Comparison of ENCODE assay signal across 18 mouse cellular contexts in genomic region chr15:74169331-74169730, GRCm38 (mm10).
"Had no signal": no experiment of that assay in that cellular context is flagged by ENCODE, and none has a peak within 500 bp of the region (broad histone marks: within the 10 kb centered on the region; RNA-seq: fewer than 3 reads in every experiment).

No protein-coding gene starts in this region.

- H3K4me2 ChIP-seq: lung, embryonic 14.5 days; midbrain, embryonic 13.5 days; neural tube, embryonic 13.5 days; neural tube, embryonic 15.5 days had no signal

- H3K27ac ChIP-seq: liver, embryonic 14.5 days; midbrain, embryonic 10.5 days; midbrain, embryonic 13.5 days; neural tube, embryonic 13.5 days; neural tube, embryonic 15.5 days had no signal

- H3K27me3 ChIP-seq: midbrain, embryonic 13.5 days; neural tube, embryonic 13.5 days; neural tube, embryonic 15.5 days had no signal

- H3K4me3 ChIP-seq: midbrain, embryonic 10.5 days; midbrain, embryonic 13.5 days; myocyte; neural tube, embryonic 13.5 days; neural tube, embryonic 15.5 days had no signal

- ATAC-seq: midbrain, embryonic 13.5 days; midbrain, embryonic 16.5 days had no signal

- H3K9ac ChIP-seq: liver, embryonic 14.5 days; lung, embryonic 14.5 days; midbrain, embryonic 13.5 days; neural tube, embryonic 13.5 days; neural tube, embryonic 15.5 days had no signal

- H3K36me3 ChIP-seq: midbrain, embryonic 10.5 days; midbrain, embryonic 13.5 days; neural tube, embryonic 13.5 days; neural tube, embryonic 15.5 days had no signal

- H3K9me3 ChIP-seq: midbrain, embryonic 10.5 days; midbrain, embryonic 13.5 days; neural tube, embryonic 13.5 days; neural tube, embryonic 15.5 days had no signal

- DNase-seq: lung, adult 18-20 months; lung, embryonic 14.5 days; lung, postnatal 10 days; lung, postnatal 4 days; right cerebral cortex, adult 18-20 months; right cerebral cortex, postnatal 25 days; right cerebral cortex, postnatal 4 days; spleen, adult 18-20 months; thymus, adult 18-20 months; thymus, postnatal 14 days; thymus, postnatal 36 days had no signal
